Mouse (Mus musculus): ENCODE results near the gene Sorcs3. TPM values are rescaled to one million over a fixed set of nuclear protein-coding genes. Genes with fewer than 3 reads are reported as not detected.

Sorcs3 gene
- polyA plus RNA-seq, 1 experiment from 2014 or later: 0.45 TPM

- no peak overlapping the region for H3K4me2 ChIP-seq (ENCODE audit: low read depth, low read length)
- H3K9me3 ChIP-seq (ENCODE audit: control insufficient read depth, low read length): no peaks in the 10 kb centered on the region
- 86% methylated on average over 10 of the region's 10 CpGs for WGBS
- H3K4me3 ChIP-seq (ENCODE audit: low read length): no peak overlapping the region
- ATAC-seq: no peak
- no peak overlapping the region for H3K27ac ChIP-seq (ENCODE audit: low read length)
- H3K27me3 ChIP-seq (replicated peaks; ENCODE audit: control insufficient read depth, insufficient read depth, low read length): no peaks in the 10 kb centered on the region
- no peak overlapping the region for H3K9ac ChIP-seq (ENCODE audit: low read depth, low read length)
- H3K36me3 ChIP-seq (ENCODE audit: control insufficient read depth, insufficient read depth, low read length): no peaks in the 10 kb centered on the region
- no peaks in the 10 kb centered on the region for H3K4me1 ChIP-seq (ENCODE audit: control insufficient read depth, insufficient read depth, low read length)
Observed at GRCm38 (mm10) chr19:48731731-48732130, 525.9 kb downstream of the Sorcs3 start.

- Histone ChIP-seq H3K4me3 (ENCODE audit: low read length) (no peak overlapping the region), H3K9ac (ENCODE audit: low read depth, low read length) (no peak overlapping the region), H3K9me3 (ENCODE audit: control insufficient read depth, low read length) (no peaks in the 10 kb centered on the region), H3K4me2 (ENCODE audit: low read depth, low read length) (no peak overlapping the region), H3K27me3 (replicated peaks; ENCODE audit: control insufficient read depth, insufficient read depth, low read length) (no peaks in the 10 kb centered on the region), H3K27ac (ENCODE audit: low read length) (no peak overlapping the region), H3K36me3 (ENCODE audit: control insufficient read depth, insufficient read depth, low read length) (no peaks in the 10 kb centered on the region), H3K4me1 (ENCODE audit: control insufficient read depth, insufficient read depth, low read length) (no peaks in the 10 kb centered on the region)
- ATAC-seq: no peak
- 84% methylated on average over 4 of the region's 4 CpGs for WGBS
Observed at GRCm38 (mm10) chr19:48734370-48734769, 528.5 kb downstream of the Sorcs3 start.

- WGBS: 50% methylated on average over 2 of the region's 2 CpGs
- H3K27ac ChIP-seq (ENCODE audit: low read length): no peak overlapping the region
- H3K9me3 ChIP-seq (ENCODE audit: control insufficient read depth, low read length): no peaks in the 10 kb centered on the region
- H3K4me2 ChIP-seq (ENCODE audit: low read depth, low read length): no peak overlapping the region
- no peaks in the 10 kb centered on the region for H3K27me3 ChIP-seq (replicated peaks; ENCODE audit: control insufficient read depth, insufficient read depth, low read length)
- H3K4me3 ChIP-seq (ENCODE audit: low read length): no peak overlapping the region
- H3K4me1 ChIP-seq (ENCODE audit: control insufficient read depth, insufficient read depth, low read length): no peaks in the 10 kb centered on the region
- no peak for ATAC-seq
- H3K9ac ChIP-seq (ENCODE audit: low read depth, low read length): no peak overlapping the region
- H3K36me3 ChIP-seq (ENCODE audit: control insufficient read depth, insufficient read depth, low read length): no peaks in the 10 kb centered on the region
Observed at GRCm38 (mm10) chr19:48737554-48737953, 531.7 kb downstream of the Sorcs3 start.

- WGBS: 83% methylated on average over 9 of the region's 9 CpGs
- H3K9ac ChIP-seq (ENCODE audit: low read depth, low read length): no peak overlapping the region
- H3K4me2 ChIP-seq (ENCODE audit: low read depth, low read length): no peak overlapping the region
- no peaks in the 10 kb centered on the region for H3K4me1 ChIP-seq (ENCODE audit: control insufficient read depth, insufficient read depth, low read length)
- no peaks in the 10 kb centered on the region for H3K36me3 ChIP-seq (ENCODE audit: control insufficient read depth, insufficient read depth, low read length)
- H3K27me3 ChIP-seq (replicated peaks; ENCODE audit: control insufficient read depth, insufficient read depth, low read length): no peaks in the 10 kb centered on the region
- no peak overlapping the region for H3K4me3 ChIP-seq (ENCODE audit: low read length)
- no peak overlapping the region for H3K27ac ChIP-seq (ENCODE audit: low read length)
- no peaks in the 10 kb centered on the region for H3K9me3 ChIP-seq (ENCODE audit: control insufficient read depth, low read length)
- ATAC-seq: no peak
Observed at GRCm38 (mm10) chr19:48755156-48755555, 549.3 kb downstream of the Sorcs3 start.

- 74% methylated on average over 6 of the region's 6 CpGs for WGBS
- Histone ChIP-seq H3K4me1 (ENCODE audit: control insufficient read depth, insufficient read depth, low read length) (no peaks in the 10 kb centered on the region), H3K27ac (ENCODE audit: low read length) (no peak overlapping the region), H3K9ac (ENCODE audit: low read depth, low read length) (no peak overlapping the region), H3K36me3 (ENCODE audit: control insufficient read depth, insufficient read depth, low read length) (no peaks in the 10 kb centered on the region), H3K27me3 (replicated peaks; ENCODE audit: control insufficient read depth, insufficient read depth, low read length) (no peaks in the 10 kb centered on the region), H3K4me3 (ENCODE audit: low read length) (no peak overlapping the region), H3K4me2 (ENCODE audit: low read depth, low read length) (no peak overlapping the region), H3K9me3 (ENCODE audit: control insufficient read depth, low read length) (no peaks in the 10 kb centered on the region)
- no peak for ATAC-seq
Observed at GRCm38 (mm10) chr19:48756831-48757230, 551.0 kb downstream of the Sorcs3 start.

GRCm38 (mm10) chr19:48766524-48766923, 560.7 kb downstream of the Sorcs3 start:
- Histone ChIP-seq H3K4me2 (ENCODE audit: low read depth, low read length) (no peak overlapping the region), H3K9ac (ENCODE audit: low read depth, low read length) (no peak overlapping the region), H3K27ac (ENCODE audit: low read length) (no peak overlapping the region), H3K27me3 (replicated peaks; ENCODE audit: control insufficient read depth, insufficient read depth, low read length) (no peaks in the 10 kb centered on the region), H3K4me1 (ENCODE audit: control insufficient read depth, insufficient read depth, low read length) (no peaks in the 10 kb centered on the region), H3K4me3 (ENCODE audit: low read length) (no peak overlapping the region), H3K9me3 (ENCODE audit: control insufficient read depth, low read length) (no peaks in the 10 kb centered on the region), H3K36me3 (ENCODE audit: control insufficient read depth, insufficient read depth, low read length) (no peaks in the 10 kb centered on the region)
- ATAC-seq: peak; percentile 95
- 51% methylated on average over 2 of the region's 2 CpGs for WGBS

GRCm38 (mm10) chr19:48771565-48771964, 565.7 kb downstream of the Sorcs3 start:
- WGBS: 89% methylated on average over 2 of the region's 2 CpGs
- Histone ChIP-seq H3K9me3 (ENCODE audit: control insufficient read depth, low read length) (no peaks in the 10 kb centered on the region), H3K4me1 (ENCODE audit: control insufficient read depth, insufficient read depth, low read length) (no peaks in the 10 kb centered on the region), H3K9ac (ENCODE audit: low read depth, low read length) (no peak overlapping the region), H3K4me3 (ENCODE audit: low read length) (no peak overlapping the region), H3K36me3 (ENCODE audit: control insufficient read depth, insufficient read depth, low read length) (no peaks in the 10 kb centered on the region), H3K4me2 (ENCODE audit: low read depth, low read length) (no peak overlapping the region), H3K27ac (ENCODE audit: low read length) (no peak overlapping the region), H3K27me3 (replicated peaks; ENCODE audit: control insufficient read depth, insufficient read depth, low read length) (no peaks in the 10 kb centered on the region)
- ATAC-seq: no peak

- WGBS: 75% methylated on average over 3 of the region's 3 CpGs
- H3K27me3 ChIP-seq (replicated peaks; ENCODE audit: control insufficient read depth, insufficient read depth, low read length): no peaks in the 10 kb centered on the region
- no peaks in the 10 kb centered on the region for H3K9me3 ChIP-seq (ENCODE audit: control insufficient read depth, low read length)
- ATAC-seq: no peak
- no peaks in the 10 kb centered on the region for H3K36me3 ChIP-seq (ENCODE audit: control insufficient read depth, insufficient read depth, low read length)
- no peak overlapping the region for H3K27ac ChIP-seq (ENCODE audit: low read length)
- H3K9ac ChIP-seq (ENCODE audit: low read depth, low read length): no peak overlapping the region
- H3K4me3 ChIP-seq (ENCODE audit: low read length): no peak overlapping the region
- H3K4me1 ChIP-seq (ENCODE audit: control insufficient read depth, insufficient read depth, low read length): no peaks in the 10 kb centered on the region
- H3K4me2 ChIP-seq (ENCODE audit: low read depth, low read length): no peak overlapping the region
Observed at GRCm38 (mm10) chr19:48779095-48779765, 573.4 kb downstream of the Sorcs3 start.

- Histone ChIP-seq H3K36me3 (ENCODE audit: control insufficient read depth, insufficient read depth, low read length) (no peaks in the 10 kb centered on the region), H3K9me3 (ENCODE audit: control insufficient read depth, low read length) (no peaks in the 10 kb centered on the region), H3K9ac (ENCODE audit: low read depth, low read length) (no peak overlapping the region), H3K27ac (ENCODE audit: low read length) (no peak overlapping the region), H3K4me3 (ENCODE audit: low read length) (no peak overlapping the region), H3K4me1 (ENCODE audit: control insufficient read depth, insufficient read depth, low read length) (no peaks in the 10 kb centered on the region), H3K4me2 (ENCODE audit: low read depth, low read length) (no peak overlapping the region), H3K27me3 (replicated peaks; ENCODE audit: control insufficient read depth, insufficient read depth, low read length) (no peaks in the 10 kb centered on the region)
- ATAC-seq: no peak
- 64% methylated on average over 2 of the region's 2 CpGs for WGBS
Observed at GRCm38 (mm10) chr19:48780813-48781212, 575.0 kb downstream of the Sorcs3 start.
